Comparison of ENCODE assay signal across 8 mouse cellular contexts in genomic region chr17:28084964-28085363, GRCm38 (mm10). TPM values are rescaled to one million over a fixed set of nuclear protein-coding genes. Genes with fewer than 3 reads are reported as not detected.
DNase-seq lines count a peak whose midpoint lies in the region; ATAC-seq and TF ChIP-seq lines count a peak whose summit lies in the region.

No protein-coding gene starts in this region.

- no peaks in the 10 kb centered on the region for H3K9me3 ChIP-seq in hindbrain, embryonic 11.5 days (ENCODE audit: control insufficient read depth, low read length)
- no peaks in the 10 kb centered on the region for H3K9me3 ChIP-seq in lung, postnatal 0 days (ENCODE audit: low read length)

- peak; percentile 96 for TF ChIP-seq CTCF in lung, postnatal 0 days (IDR thresholded peaks at IDR 0.05)

- H3K4me1 ChIP-seq in hindbrain, embryonic 11.5 days (replicated peaks; ENCODE audit: control insufficient read depth, insufficient read depth, low read length) = 0 out of 2 replicates have a peak, but pooled peaks cover 2% of the 10 kb centered on the region
- H3K4me1 ChIP-seq in lung, postnatal 0 days (ENCODE audit: insufficient read depth, low read depth, low read length) = 0 out of 2 replicates have a peak, but pooled peaks cover 4% of the 10 kb centered on the region

- no peaks in the 10 kb centered on the region for H3K36me3 ChIP-seq in hindbrain, embryonic 11.5 days (ENCODE audit: control insufficient read depth, insufficient read depth, low read length)
- no peaks in the 10 kb centered on the region for H3K36me3 ChIP-seq in lung, postnatal 0 days (ENCODE audit: insufficient read depth, low read length)

- no peak overlapping the region for H3K4me2 ChIP-seq in hindbrain, embryonic 11.5 days (replicated peaks; ENCODE audit: low read depth, low read length)
- H3K4me2 ChIP-seq in lung, postnatal 0 days (replicated peaks; ENCODE audit: low read depth, low read length) = peak overlapping the region; percentile 35; the same call in 1 of the 2 replicates

- TF ChIP-seq EP300 in lung, postnatal 0 days (IDR thresholded peaks at IDR 0.05) = peak; percentile 43

- 2% methylated on average over 16 of the region's 16 CpGs for WGBS in hindbrain, embryonic 11.5 days
- 1% methylated on average over 16 of the region's 16 CpGs for WGBS in lung, postnatal 0 days

- peak; percentile 87 for DNase-seq in MN1 (ENCODE audit: low spot score)
- DNase-seq in cerebellum, adult 9-10 months = peak; percentile 75
- peak; percentile 58 to 94 for DNase-seq in frontal cortex, adult 2 months (ENCODE audit: extremely low spot score in 1 of 2, low spot score in 1 of 2)
- peak; percentile 96 for DNase-seq in hindbrain, embryonic 11.5 days (ENCODE audit: low spot score)
- DNase-seq in layer of hippocampus, adult 9-11 months = peak; percentile 76
- DNase-seq in lung, postnatal 0 days (ENCODE audit: low spot score) = peak; percentile 98
- peak; percentile 93 for DNase-seq in ovary, postnatal 14 days (ENCODE audit: low spot score)
- DNase-seq in thymus, postnatal 10 days (ENCODE audit: low spot score in 2 of 2) = peak; percentile 84 to 97

- no peaks in the 10 kb centered on the region for H3K27me3 ChIP-seq in hindbrain, embryonic 11.5 days (ENCODE audit: control insufficient read depth, insufficient read depth, low read length)
- no peaks in the 10 kb centered on the region for H3K27me3 ChIP-seq in lung, postnatal 0 days (replicated peaks; ENCODE audit: insufficient read depth, low read length)

- ATAC-seq in hindbrain, embryonic 11.5 days (ENCODE audit: low FRiP score) = peak; percentile 25; the same call in 1 of the 2 replicates
- peak; percentile 78 for ATAC-seq in lung, postnatal 0 days

- no peak overlapping the region for H3K4me3 ChIP-seq in hindbrain, embryonic 11.5 days (ENCODE audit: low read depth, low read length)
- no peak overlapping the region for H3K4me3 ChIP-seq in lung, postnatal 0 days (ENCODE audit: low read depth, low read length)

- H3K27ac ChIP-seq in hindbrain, embryonic 11.5 days (ENCODE audit: low read depth, low read length) = no peak overlapping the region
- H3K27ac ChIP-seq in lung, postnatal 0 days (ENCODE audit: low read length) = no peak overlapping the region

- no peak overlapping the region for H3K9ac ChIP-seq in hindbrain, embryonic 11.5 days (ENCODE audit: low read depth, low read length)
- no peak overlapping the region for H3K9ac ChIP-seq in lung, postnatal 0 days (replicated peaks; ENCODE audit: low read depth)

RNA-seq across cellular contexts. Expression of gene Tcp11, which starts 4.5 kb away (rescaled TPM):
- polyA plus RNA-seq in frontal cortex, adult 2 months (2012; rRNA removed) = 0.55 and 1.0 TPM in 2 replicates
- 0.99 and 1.3 TPM in 2 replicates for polyA plus RNA-seq in hindbrain, embryonic 11.5 days (2014; fragmentation: Nextera tagmentation; extraction: Ambion mirVana)
- polyA plus RNA-seq in lung, postnatal 0 days (2015; fragmentation: Nextera tagmentation; extraction: Ambion mirVana) = 6.0 and 7.1 TPM in 2 replicates

RNA-seq across cellular contexts. Expression of gene Scube3, which starts 57.0 kb away (rescaled TPM):
- 2.5 TPM in 2 replicates for polyA plus RNA-seq in frontal cortex, adult 2 months (2012; rRNA removed)
- polyA plus RNA-seq in hindbrain, embryonic 11.5 days (2014; fragmentation: Nextera tagmentation; extraction: Ambion mirVana) = 8.0 and 8.6 TPM in 2 replicates
- polyA plus RNA-seq in lung, postnatal 0 days (2015; fragmentation: Nextera tagmentation; extraction: Ambion mirVana) = 0.27 and 0.30 TPM in 2 replicates
